Mouse (Mus musculus): ENCODE measurements around the gene Prep. TPM values are rescaled to one million over a fixed set of nuclear protein-coding genes. Genes with fewer than 3 reads are reported as not detected.
A peak's percentile ranks its signal among the peaks of the same experiment; 100 is the strongest.

Gene Prep
- polyA plus RNA-seq, 1 experiment, result 5.2 TPM

DNA sequence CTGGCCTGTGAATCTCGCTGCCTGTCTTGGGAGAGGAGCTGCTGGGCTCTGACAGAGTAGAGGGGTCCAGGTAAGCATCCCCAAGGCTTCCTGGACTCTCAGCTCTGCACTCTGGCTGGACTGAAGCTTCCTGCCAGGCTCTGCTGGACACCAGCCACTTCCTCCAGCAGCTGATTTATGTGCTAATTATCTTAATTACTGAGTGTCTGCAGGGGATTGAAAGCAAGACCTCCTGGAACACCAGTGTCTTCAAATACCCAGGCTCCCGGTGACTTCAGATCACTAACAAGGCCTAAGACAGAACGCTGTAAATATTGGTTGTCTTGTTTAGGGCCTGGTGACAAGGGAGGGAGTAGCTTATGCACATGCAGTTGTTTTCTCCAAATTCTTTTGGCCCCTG lies 17.5 kb downstream of the Prep start:
- WGBS, result 89% methylated on average over 3 of the region's 3 CpGs
- TF ChIP-seq POLR2A (IDR thresholded peaks at IDR 0.05; ENCODE audit: low read depth, low read length), result no peak
- TF ChIP-seq CTCF (IDR thresholded peaks at IDR 0.05; ENCODE audit: extremely low read depth, insufficient read depth, insufficient read length, insufficient replicate concordance), result no peak
- no peaks in the 10 kb centered on the region for H3K4me1 ChIP-seq (ENCODE audit: control insufficient read depth, insufficient read depth, insufficient read length)

DNA sequence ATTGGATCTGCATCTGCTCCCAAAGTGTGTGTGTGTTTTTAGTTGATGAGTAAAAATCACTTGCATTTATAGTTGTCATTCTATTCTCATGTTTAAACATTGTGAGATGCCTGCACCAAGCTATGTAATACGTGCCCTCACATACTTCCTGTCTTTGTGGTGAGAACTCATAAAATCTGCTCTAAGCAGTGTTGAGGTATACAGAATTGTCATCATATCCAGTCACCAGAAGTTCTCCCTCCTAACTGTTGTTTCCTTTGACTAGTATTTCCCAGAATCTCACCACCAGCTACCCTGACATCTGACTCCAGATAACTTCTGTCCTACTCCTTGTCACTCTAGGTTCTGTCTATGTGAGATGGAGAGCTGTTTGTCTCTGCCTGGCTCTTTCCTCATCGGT lies 18.3 kb downstream of the Prep start:
- TF ChIP-seq POLR2A (IDR thresholded peaks at IDR 0.05; ENCODE audit: low read depth, low read length), result no peak
- TF ChIP-seq CTCF (IDR thresholded peaks at IDR 0.05; ENCODE audit: extremely low read depth, insufficient read depth, insufficient read length, insufficient replicate concordance), result no peak
- 63% methylated on average over 2 of the region's 2 CpGs for WGBS
- H3K27me3 ChIP-seq (ENCODE audit: control insufficient read depth, insufficient read depth, low read length), result no peaks in the 10 kb centered on the region
- no peak overlapping the region for H3K27ac ChIP-seq (ENCODE audit: insufficient read depth, low read length)
- DNase-seq (ENCODE audit: low read depth in 1 of 2, low spot score in 2 of 2), result no peak
- no peaks in the 10 kb centered on the region for H3K36me3 ChIP-seq (ENCODE audit: control insufficient read depth, insufficient read depth, low read length)
- no peak overlapping the region for H3K4me3 ChIP-seq (ENCODE audit: extremely low read depth, insufficient read depth, insufficient read length)
- H3K4me1 ChIP-seq (ENCODE audit: control insufficient read depth, insufficient read depth, insufficient read length), result no peaks in the 10 kb centered on the region

More for the DNA sequence above, 17.5 kb downstream of the Prep start:
- H3K27me3 ChIP-seq (ENCODE audit: control insufficient read depth, insufficient read depth, low read length), result no peaks in the 10 kb centered on the region
- no peak overlapping the region for H3K4me3 ChIP-seq (ENCODE audit: extremely low read depth, insufficient read depth, insufficient read length)
- H3K27ac ChIP-seq (ENCODE audit: insufficient read depth, low read length), result no peak overlapping the region
- DNase-seq (ENCODE audit: low read depth in 1 of 2, low spot score in 2 of 2), result no peak
- no peaks in the 10 kb centered on the region for H3K36me3 ChIP-seq (ENCODE audit: control insufficient read depth, insufficient read depth, low read length)

DNA sequence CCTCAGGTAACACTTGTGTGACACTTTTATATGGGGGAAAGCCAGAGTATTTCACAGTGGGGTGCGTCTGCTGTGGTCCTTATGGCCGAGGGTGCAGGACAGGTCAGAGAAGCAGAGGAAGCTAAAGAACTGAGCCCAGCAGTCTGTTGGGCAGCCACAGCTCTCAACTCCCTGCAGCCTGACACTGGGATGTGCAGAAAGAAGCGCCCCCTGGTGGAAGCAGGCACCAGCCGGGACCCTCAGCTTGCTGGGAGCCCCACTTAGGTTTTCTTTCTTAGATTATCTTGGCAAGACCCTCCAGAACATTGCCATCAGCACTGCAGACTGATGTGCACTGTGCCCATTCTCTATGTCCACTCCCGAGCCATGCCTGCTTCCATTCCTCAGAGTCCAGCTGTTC lies 19.6 kb downstream of the Prep start:
- TF ChIP-seq CTCF (IDR thresholded peaks at IDR 0.05; ENCODE audit: extremely low read depth, insufficient read depth, insufficient read length, insufficient replicate concordance), result peak; percentile 40; the same call in 1 of the 2 replicates
- no peak for TF ChIP-seq POLR2A (IDR thresholded peaks at IDR 0.05; ENCODE audit: low read depth, low read length)
- peak in 1 of 2 experiments; percentile 30 for DNase-seq (ENCODE audit: low read depth in 1 of 2, low spot score in 2 of 2)
- WGBS, result 64% methylated on average over 5 of the region's 5 CpGs
- Histone ChIP-seq H3K36me3 (ENCODE audit: control insufficient read depth, insufficient read depth, low read length) (no peaks in the 10 kb centered on the region), H3K27ac (ENCODE audit: insufficient read depth, low read length) (no peak overlapping the region), H3K4me1 (ENCODE audit: control insufficient read depth, insufficient read depth, insufficient read length) (no peaks in the 10 kb centered on the region), H3K27me3 (ENCODE audit: control insufficient read depth, insufficient read depth, low read length) (no peaks in the 10 kb centered on the region), H3K4me3 (ENCODE audit: extremely low read depth, insufficient read depth, insufficient read length) (no peak overlapping the region)

DNA sequence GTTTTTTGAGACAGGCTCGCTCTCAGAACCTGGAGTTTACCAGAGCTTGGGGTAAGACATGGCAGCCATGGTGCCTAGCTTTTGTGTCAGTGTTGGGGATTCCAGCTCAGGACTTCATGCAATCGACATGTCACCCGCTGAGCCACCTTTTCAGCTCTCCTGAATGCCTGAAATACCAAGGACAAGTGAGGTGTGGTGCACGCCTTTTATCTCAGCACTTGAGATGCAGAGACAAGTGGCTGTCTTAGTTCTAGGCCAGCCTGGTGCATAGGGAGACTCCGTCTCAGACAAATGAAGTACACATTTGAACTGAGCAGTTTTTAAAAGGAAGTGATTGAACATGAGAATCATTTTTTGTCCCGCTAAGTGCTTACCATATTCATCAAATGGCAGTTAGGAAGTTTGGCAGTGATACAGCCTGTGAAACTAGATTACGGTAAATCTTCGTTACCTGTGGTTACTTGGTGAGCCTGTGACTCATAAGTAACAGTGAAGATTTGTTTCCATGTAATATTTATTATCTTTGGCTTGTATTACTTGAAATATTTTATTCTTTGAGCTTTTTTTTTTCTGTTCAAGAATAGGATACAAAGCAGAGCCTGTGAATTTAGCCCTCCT lies 24.6 kb downstream of the Prep start:
- H3K27me3 ChIP-seq (ENCODE audit: control insufficient read depth, insufficient read depth, low read length), result no peaks in the 10 kb centered on the region
- H3K4me1 ChIP-seq (ENCODE audit: control insufficient read depth, insufficient read depth, insufficient read length), result peaks cover 5% of the 10 kb centered on the region; the same call in 1 of the 2 replicates
- peaks cover 14% of the 10 kb centered on the region for H3K36me3 ChIP-seq (ENCODE audit: control insufficient read depth, insufficient read depth, low read length)
- no peak for TF ChIP-seq CTCF (IDR thresholded peaks at IDR 0.05; ENCODE audit: extremely low read depth, insufficient read depth, insufficient read length, insufficient replicate concordance)
- H3K4me3 ChIP-seq (ENCODE audit: extremely low read depth, insufficient read depth, insufficient read length), result no peak overlapping the region
- H3K27ac ChIP-seq (ENCODE audit: insufficient read depth, low read length), result no peak overlapping the region
- no peak for DNase-seq (ENCODE audit: low read depth in 1 of 2, low spot score in 2 of 2)
- 90% methylated on average over 8 of the region's 8 CpGs for WGBS

DNA sequence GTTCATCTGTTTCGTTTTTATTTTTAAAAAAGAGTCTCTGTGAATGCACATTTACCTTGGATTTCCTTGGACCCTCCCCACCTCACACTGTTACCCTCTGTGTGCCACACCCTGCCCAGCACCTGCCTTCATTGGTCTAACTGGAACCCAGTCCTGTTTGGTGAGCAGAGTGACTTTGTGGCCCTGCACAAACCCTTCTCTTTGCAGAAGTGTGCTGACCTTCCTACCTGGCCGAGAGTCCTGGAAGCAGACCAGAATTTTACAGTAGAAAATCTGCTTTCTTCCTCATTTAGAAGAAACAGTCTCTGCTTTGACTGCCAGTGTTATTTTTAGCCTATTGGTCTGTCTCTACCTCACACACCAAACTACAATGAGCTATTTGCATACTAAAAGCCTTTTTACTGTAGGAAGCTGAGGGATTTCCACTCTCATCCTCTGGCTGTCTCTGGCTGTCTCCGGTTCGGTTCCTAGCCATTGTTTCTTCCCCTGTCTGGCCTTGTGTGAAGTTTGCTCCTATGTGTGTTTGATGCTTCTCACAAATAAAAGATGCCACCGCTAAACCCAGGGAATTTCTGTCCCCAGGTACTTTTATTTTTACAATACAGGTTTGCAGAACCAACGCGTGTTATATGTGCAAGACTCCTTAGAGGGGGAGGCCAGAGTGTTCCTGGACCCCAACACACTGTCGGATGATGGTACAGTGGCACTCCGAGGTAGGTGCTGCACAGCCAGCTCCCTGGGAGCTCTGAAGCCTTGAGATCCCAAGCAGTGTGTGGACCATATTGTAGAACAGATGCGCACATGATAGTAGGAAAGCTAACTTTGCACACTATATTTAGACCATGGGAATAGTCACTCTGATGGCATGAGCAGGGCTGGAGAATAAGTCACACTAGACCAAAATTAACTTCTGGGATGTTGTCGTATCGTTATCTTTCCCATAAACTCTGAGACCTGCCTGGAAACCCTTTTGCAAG lies 25.4 kb downstream of the Prep start:
- no peaks in the 10 kb centered on the region for H3K27me3 ChIP-seq (ENCODE audit: control insufficient read depth, insufficient read depth, low read length)
- H3K36me3 ChIP-seq (ENCODE audit: control insufficient read depth, insufficient read depth, low read length), result peaks cover 17% of the 10 kb centered on the region
- peak overlapping the region; percentile 56 for H3K27ac ChIP-seq (ENCODE audit: insufficient read depth, low read length)
- H3K4me1 ChIP-seq (ENCODE audit: control insufficient read depth, insufficient read depth, insufficient read length), result peaks cover 5% of the 10 kb centered on the region; the same call in 1 of the 2 replicates
- TF ChIP-seq CTCF (IDR thresholded peaks at IDR 0.05; ENCODE audit: extremely low read depth, insufficient read depth, insufficient read length, insufficient replicate concordance) (no peak), POLR2A (IDR thresholded peaks at IDR 0.05; ENCODE audit: low read depth, low read length) (no peak)
- DNase-seq (ENCODE audit: low read depth in 1 of 2, low spot score in 2 of 2), result no peak
- WGBS, result 81% methylated on average over 12 of the region's 12 CpGs
- H3K4me3 ChIP-seq (ENCODE audit: extremely low read depth, insufficient read depth, insufficient read length), result no peak overlapping the region

DNA sequence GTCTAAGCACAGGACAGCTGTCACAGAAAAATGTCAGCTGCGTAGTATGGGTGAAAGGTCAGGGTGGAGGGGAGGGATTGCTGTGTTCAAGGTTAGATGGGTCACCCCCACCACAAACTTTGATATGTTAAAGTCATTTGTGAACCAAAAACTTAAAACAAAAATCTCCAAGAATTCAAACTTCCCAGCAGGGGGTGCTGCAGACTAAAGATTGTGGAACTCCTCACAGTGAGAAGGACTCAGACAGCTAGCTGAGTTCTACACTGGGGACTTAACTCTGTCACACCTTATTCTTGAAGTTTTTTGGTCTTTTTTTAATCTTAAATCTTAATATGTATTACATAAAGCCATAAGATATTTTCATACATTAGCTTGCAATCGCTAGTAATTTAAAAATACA lies 31.7 kb downstream of the Prep start:
- Histone ChIP-seq H3K27me3 (ENCODE audit: control insufficient read depth, insufficient read depth, low read length) (no peaks in the 10 kb centered on the region), H3K4me3 (ENCODE audit: extremely low read depth, insufficient read depth, insufficient read length) (no peak overlapping the region), H3K4me1 (ENCODE audit: control insufficient read depth, insufficient read depth, insufficient read length) (peaks cover 13% of the 10 kb centered on the region), H3K27ac (ENCODE audit: insufficient read depth, low read length) (no peak overlapping the region), H3K36me3 (ENCODE audit: control insufficient read depth, insufficient read depth, low read length) (peaks cover 20% of the 10 kb centered on the region)
- DNase-seq (ENCODE audit: low read depth in 1 of 2, low spot score in 2 of 2), result peak; percentile 36 to 56
- WGBS, result 96% methylated on average over 2 of the region's 2 CpGs
- TF ChIP-seq POLR2A (IDR thresholded peaks at IDR 0.05; ENCODE audit: low read depth, low read length), result no peak
- peak; percentile 30; the same call in 1 of the 2 replicates for TF ChIP-seq CTCF (IDR thresholded peaks at IDR 0.05; ENCODE audit: extremely low read depth, insufficient read depth, insufficient read length, insufficient replicate concordance)

All from spleen, adult 2 months (tissue).